Mouse (Mus musculus) ES-Bruce4 (cell line): ENCODE data around the gene Knop1.

ENCODE experiments used
- CTCF ChIP-seq: IDR thresholded peaks from one replicate; pipeline ENCODE4 v1.8.1; 2011; ENCODE audit warnings: low read depth, low read length
- EP300 ChIP-seq: IDR thresholded peaks from 2 replicates; pipeline ENCODE4 v1.6.1; 2011; ENCODE audit warnings: low read depth, low read length; ENCODE audit not compliant: insufficient read depth
- POLR2A ChIP-seq: IDR thresholded peaks from one replicate; pipeline ENCODE4 v1.8.1; 2011; ENCODE audit warnings: low read length; ENCODE audit not compliant: insufficient read depth

DNA sequence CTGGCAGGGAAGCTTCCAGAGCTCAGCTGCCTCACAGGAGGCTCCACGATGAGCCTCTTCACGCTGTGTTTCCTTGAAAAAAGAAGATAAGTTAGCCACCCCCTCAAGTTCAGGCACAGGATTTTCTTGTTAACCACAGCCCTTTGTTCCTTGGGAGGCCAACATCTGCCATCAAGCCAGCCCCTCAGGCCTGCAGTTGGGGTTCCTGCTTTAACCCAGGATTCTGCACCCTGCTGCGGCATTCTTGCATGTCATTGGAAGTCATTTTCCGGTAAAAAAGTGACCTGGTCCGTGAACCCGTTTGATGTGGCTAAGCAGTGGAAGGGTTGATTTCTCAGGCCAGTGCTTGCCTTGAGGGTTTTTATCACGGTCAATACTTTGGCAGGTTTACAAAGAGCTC is 31.6 kb downstream of the Knop1 start:
- TF ChIP-seq CTCF: no peak
- TF ChIP-seq POLR2A: no peak
- no peak for TF ChIP-seq EP300
